Mouse (Mus musculus) stomach, postnatal 0 days (tissue): ENCODE measurements around the gene Impg2.

Source experiments
- CTCF ChIP-seq: IDR thresholded peaks from 2 replicates; pipeline ENCODE4 v1.5.1; 2016; ENCODE audit warnings: antibody characterized with exemption, low read depth, mild to moderate bottlenecking, moderate library complexity
- EP300 ChIP-seq: optimal IDR thresholded peaks from 2 replicates; pipeline ENCODE3; 2016; ENCODE audit warnings: antibody characterized with exemption

DNA sequence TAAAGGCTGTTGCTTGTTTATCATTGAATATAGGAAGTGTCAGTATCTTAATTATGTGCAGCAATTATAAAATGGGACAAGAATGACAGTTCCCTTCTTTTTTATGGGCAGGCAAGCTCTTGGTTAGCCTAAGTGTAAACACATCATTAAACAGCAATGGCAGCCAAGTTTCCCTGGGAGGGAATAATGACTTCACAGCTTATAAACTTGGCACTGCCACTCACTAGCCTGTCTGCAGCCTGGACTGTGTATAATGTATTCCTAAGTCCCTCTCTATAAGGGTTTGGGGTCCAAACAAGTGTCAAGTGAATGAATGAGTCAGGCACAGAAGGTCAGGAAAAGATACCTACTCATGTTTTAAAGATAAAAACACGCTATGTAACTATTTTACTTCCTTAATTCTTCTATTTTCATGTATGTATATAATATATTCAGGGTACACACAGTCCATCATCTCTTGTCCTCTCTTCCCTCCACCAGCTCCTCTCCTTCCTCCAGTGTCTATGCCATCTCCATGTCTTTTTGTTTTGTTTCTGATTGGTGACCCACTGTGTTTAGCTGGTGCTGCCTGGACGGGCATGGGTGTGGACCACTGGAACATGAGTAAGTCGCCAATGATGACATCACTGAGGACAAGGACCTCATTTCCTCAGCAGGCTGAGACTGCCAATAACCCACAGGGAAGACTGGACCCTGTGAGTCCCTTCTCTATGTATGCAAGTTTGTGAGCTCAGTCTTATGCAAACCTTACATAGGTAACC is 92.0 kb downstream of the Impg2 start:
- no peak for TF ChIP-seq CTCF
- TF ChIP-seq EP300 = no peak
